Mouse (Mus musculus): ENCODE measurements around the gene Cyp4f39. TPM values are rescaled to one million over a fixed set of nuclear protein-coding genes. Genes with fewer than 3 reads are reported as not detected.
A peak's percentile ranks its signal among the peaks of the same experiment; 100 is the strongest.

The Cyp4f39 gene
- polyA plus RNA-seq, 1 experiment = 1.1 TPM

- no peaks in the 10 kb centered on the region for H3K36me3 ChIP-seq (ENCODE audit: control insufficient read depth, insufficient read depth, low read length)
- WGBS = 92% methylated on average over 3 of the region's 3 CpGs
- peaks cover 4% of the 10 kb centered on the region; the same call in 1 of the 2 replicates for H3K4me1 ChIP-seq (replicated peaks; ENCODE audit: control insufficient read depth, insufficient read depth, low read length)
- no peak overlapping the region for H3K27ac ChIP-seq (ENCODE audit: control insufficient read depth, insufficient read depth, low read length)
- no peak for DNase-seq
- no peaks in the 10 kb centered on the region for H3K27me3 ChIP-seq (ENCODE audit: control insufficient read depth, insufficient read depth, low read length)
- TF ChIP-seq CTCF (IDR thresholded peaks at IDR 0.05; ENCODE audit: borderline replicate concordance, control insufficient read depth, extremely low read depth, insufficient read depth, low read length, poor library complexity) (no peak), POLR2A (IDR thresholded peaks at IDR 0.05; ENCODE audit: control insufficient read depth, extremely low read depth, insufficient read depth, low read length, poor library complexity) (no peak)
- no peak overlapping the region for H3K4me3 ChIP-seq (ENCODE audit: control insufficient read depth, insufficient read depth, low read length)
Measured at GRCm38 (mm10) chr17:32501051-32501450, 48.5 kb downstream of the Cyp4f39 start.

GRCm38 (mm10) chr17:32503111-32503510 lies 50.6 kb downstream of the Cyp4f39 start:
- Histone ChIP-seq H3K4me3 (ENCODE audit: control insufficient read depth, insufficient read depth, low read length) (no peak overlapping the region), H3K4me1 (replicated peaks; ENCODE audit: control insufficient read depth, insufficient read depth, low read length) (peaks cover 12% of the 10 kb centered on the region), H3K27me3 (ENCODE audit: control insufficient read depth, insufficient read depth, low read length) (no peaks in the 10 kb centered on the region), H3K36me3 (ENCODE audit: control insufficient read depth, insufficient read depth, low read length) (no peaks in the 10 kb centered on the region), H3K27ac (ENCODE audit: control insufficient read depth, insufficient read depth, low read length) (no peak overlapping the region)
- TF ChIP-seq POLR2A (IDR thresholded peaks at IDR 0.05; ENCODE audit: control insufficient read depth, extremely low read depth, insufficient read depth, low read length, poor library complexity) (no peak), CTCF (IDR thresholded peaks at IDR 0.05; ENCODE audit: borderline replicate concordance, control insufficient read depth, extremely low read depth, insufficient read depth, low read length, poor library complexity) (no peak)
- DNase-seq = no peak
- WGBS = 86% methylated on average over 2 of the region's 2 CpGs

GRCm38 (mm10) chr17:32505851-32506728 lies 53.6 kb downstream of the Cyp4f39 start, which contains the start of gene Cyp4f17:
Gene Cyp4f17, plus strand, starts transcription at chr17:32506050.
- H3K27me3 ChIP-seq (ENCODE audit: control insufficient read depth, insufficient read depth, low read length) = no peaks in the 10 kb centered on the region
- no peak within 1 kb of the TSS for H3K27ac ChIP-seq (ENCODE audit: control insufficient read depth, insufficient read depth, low read length)
- peaks cover 12% of the 10 kb centered on the region for H3K4me1 ChIP-seq (replicated peaks; ENCODE audit: control insufficient read depth, insufficient read depth, low read length)
- WGBS = 3% methylated on average over 30 of the region's 30 CpGs
- no peaks in the 10 kb centered on the region for H3K36me3 ChIP-seq (ENCODE audit: control insufficient read depth, insufficient read depth, low read length)
- no peak for DNase-seq
- TF ChIP-seq CTCF (IDR thresholded peaks at IDR 0.05; ENCODE audit: borderline replicate concordance, control insufficient read depth, extremely low read depth, insufficient read depth, low read length, poor library complexity) (no peak), POLR2A (IDR thresholded peaks at IDR 0.05; ENCODE audit: control insufficient read depth, extremely low read depth, insufficient read depth, low read length, poor library complexity) (no peak)
- H3K4me3 ChIP-seq (ENCODE audit: control insufficient read depth, insufficient read depth, low read length) = peak within 1 kb of the TSS; percentile 48

- no peaks in the 10 kb centered on the region for H3K27me3 ChIP-seq (ENCODE audit: control insufficient read depth, insufficient read depth, low read length)
- peak overlapping the region; percentile 48; the same call in 1 of the 2 replicates for H3K4me3 ChIP-seq (ENCODE audit: control insufficient read depth, insufficient read depth, low read length)
- H3K36me3 ChIP-seq (ENCODE audit: control insufficient read depth, insufficient read depth, low read length) = no peaks in the 10 kb centered on the region
- no peak for TF ChIP-seq POLR2A (IDR thresholded peaks at IDR 0.05; ENCODE audit: control insufficient read depth, extremely low read depth, insufficient read depth, low read length, poor library complexity)
- DNase-seq = no peak
- H3K4me1 ChIP-seq (replicated peaks; ENCODE audit: control insufficient read depth, insufficient read depth, low read length) = peaks cover 12% of the 10 kb centered on the region
- no peak overlapping the region for H3K27ac ChIP-seq (ENCODE audit: control insufficient read depth, insufficient read depth, low read length)
- WGBS = 82% methylated on average over 9 of the region's 9 CpGs
Measured at GRCm38 (mm10) chr17:32506729-32507245, 54.3 kb downstream of the Cyp4f39 start.

- Histone ChIP-seq H3K4me1 (replicated peaks; ENCODE audit: control insufficient read depth, insufficient read depth, low read length) (no peaks in the 10 kb centered on the region), H3K4me3 (ENCODE audit: control insufficient read depth, insufficient read depth, low read length) (no peak overlapping the region), H3K27me3 (ENCODE audit: control insufficient read depth, insufficient read depth, low read length) (no peaks in the 10 kb centered on the region), H3K27ac (ENCODE audit: control insufficient read depth, insufficient read depth, low read length) (no peak overlapping the region), H3K36me3 (ENCODE audit: control insufficient read depth, insufficient read depth, low read length) (peaks cover 4% of the 10 kb centered on the region; the same call in 1 of the 2 replicates)
- WGBS = 93% methylated on average over 5 of the region's 5 CpGs
- TF ChIP-seq POLR2A (IDR thresholded peaks at IDR 0.05; ENCODE audit: control insufficient read depth, extremely low read depth, insufficient read depth, low read length, poor library complexity) (no peak), CTCF (IDR thresholded peaks at IDR 0.05; ENCODE audit: borderline replicate concordance, control insufficient read depth, extremely low read depth, insufficient read depth, low read length, poor library complexity) (no peak)
- no peak for DNase-seq
Measured at GRCm38 (mm10) chr17:32516126-32516525, 63.6 kb downstream of the Cyp4f39 start.

- Histone ChIP-seq H3K27ac (ENCODE audit: control insufficient read depth, insufficient read depth, low read length) (no peak overlapping the region), H3K4me3 (ENCODE audit: control insufficient read depth, insufficient read depth, low read length) (no peak overlapping the region), H3K36me3 (ENCODE audit: control insufficient read depth, insufficient read depth, low read length) (no peaks in the 10 kb centered on the region), H3K27me3 (ENCODE audit: control insufficient read depth, insufficient read depth, low read length) (no peaks in the 10 kb centered on the region), H3K4me1 (replicated peaks; ENCODE audit: control insufficient read depth, insufficient read depth, low read length) (peaks cover 16% of the 10 kb centered on the region)
- WGBS = 96% methylated on average over 5 of the region's 5 CpGs
- no peak for DNase-seq
- TF ChIP-seq POLR2A (IDR thresholded peaks at IDR 0.05; ENCODE audit: control insufficient read depth, extremely low read depth, insufficient read depth, low read length, poor library complexity) (no peak), CTCF (IDR thresholded peaks at IDR 0.05; ENCODE audit: borderline replicate concordance, control insufficient read depth, extremely low read depth, insufficient read depth, low read length, poor library complexity) (no peak)
Measured at GRCm38 (mm10) chr17:32521981-32522380, 69.5 kb downstream of the Cyp4f39 start.
